Mouse (Mus musculus): ENCODE measurements around the gene Trim61. TPM values are rescaled to one million over a fixed set of nuclear protein-coding genes. Genes with fewer than 3 reads are reported as not detected.
"Not testable (repeated sequence)": the region's sequence is repeated elsewhere in the genome, so short reads cannot be mapped to it uniquely, and the experiment has no call there.

Gene Trim61
- polyA plus RNA-seq, 1 experiment: not detected

DNA sequence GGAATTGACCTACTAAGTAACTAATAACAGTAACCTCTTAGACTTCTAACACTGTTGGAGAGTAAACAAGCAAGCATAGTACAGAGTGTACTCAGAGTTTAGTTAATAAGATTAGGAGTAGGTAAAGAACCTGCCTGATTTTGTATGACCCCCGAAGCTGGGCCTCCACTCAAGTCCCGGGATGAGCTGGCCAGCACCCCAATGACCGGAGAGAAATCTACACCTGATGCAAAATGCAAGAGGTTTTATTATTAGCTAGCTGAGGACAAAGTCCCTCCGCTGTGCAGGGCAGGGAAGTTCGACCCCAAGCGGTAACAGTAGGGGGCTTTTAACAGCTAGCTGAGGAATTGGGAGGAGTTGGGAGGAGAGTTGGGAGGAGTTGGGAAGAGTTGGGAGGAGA lies 10.7 kb downstream of the Trim61 start:
- WGBS: 85% methylated on average over 6 of the region's 6 CpGs
- not testable (repeated sequence) for DNase-seq (ENCODE audit: low read depth, low spot score)

DNA sequence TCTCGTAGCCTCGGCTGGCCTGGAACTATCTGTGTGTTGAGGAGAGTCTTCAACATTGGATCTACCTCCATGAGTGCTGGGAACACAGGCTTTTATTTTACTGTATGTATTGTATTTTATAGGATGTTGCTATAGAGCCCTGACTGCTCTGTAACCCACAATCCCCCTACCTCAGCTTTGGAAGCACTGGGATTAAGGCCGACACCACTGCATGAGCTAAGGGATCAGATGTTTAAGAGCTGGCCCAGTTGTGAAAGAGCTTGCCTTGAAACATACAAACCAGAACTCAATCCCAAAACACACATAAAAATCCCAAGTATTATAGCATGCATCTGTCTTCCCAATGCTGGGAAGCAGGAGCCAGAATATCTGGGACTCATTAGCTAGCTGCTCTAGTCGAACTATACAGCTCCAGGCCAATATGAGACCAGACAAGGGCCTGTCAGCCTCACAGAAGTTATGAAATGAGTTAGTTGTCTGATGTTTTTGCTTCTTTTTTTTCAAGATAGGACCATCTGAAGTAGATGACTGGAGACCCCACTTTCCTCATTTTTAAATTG lies 19.4 kb downstream of the Trim61 start:
- WGBS: 79% methylated on average over 4 of the region's 4 CpGs
- DNase-seq (ENCODE audit: low read depth, low spot score): no peak

GRCm38 (mm10) chr8:64987731-64988130 lies 30.6 kb downstream of the Trim61 start, which contains the start of gene Trim75:
Gene Trim75, minus strand, starts transcription at chr8:64987831.
- WGBS: 87% methylated on average over 4 of the region's 4 CpGs
- no peak for DNase-seq (ENCODE audit: low read depth, low spot score)

DNA sequence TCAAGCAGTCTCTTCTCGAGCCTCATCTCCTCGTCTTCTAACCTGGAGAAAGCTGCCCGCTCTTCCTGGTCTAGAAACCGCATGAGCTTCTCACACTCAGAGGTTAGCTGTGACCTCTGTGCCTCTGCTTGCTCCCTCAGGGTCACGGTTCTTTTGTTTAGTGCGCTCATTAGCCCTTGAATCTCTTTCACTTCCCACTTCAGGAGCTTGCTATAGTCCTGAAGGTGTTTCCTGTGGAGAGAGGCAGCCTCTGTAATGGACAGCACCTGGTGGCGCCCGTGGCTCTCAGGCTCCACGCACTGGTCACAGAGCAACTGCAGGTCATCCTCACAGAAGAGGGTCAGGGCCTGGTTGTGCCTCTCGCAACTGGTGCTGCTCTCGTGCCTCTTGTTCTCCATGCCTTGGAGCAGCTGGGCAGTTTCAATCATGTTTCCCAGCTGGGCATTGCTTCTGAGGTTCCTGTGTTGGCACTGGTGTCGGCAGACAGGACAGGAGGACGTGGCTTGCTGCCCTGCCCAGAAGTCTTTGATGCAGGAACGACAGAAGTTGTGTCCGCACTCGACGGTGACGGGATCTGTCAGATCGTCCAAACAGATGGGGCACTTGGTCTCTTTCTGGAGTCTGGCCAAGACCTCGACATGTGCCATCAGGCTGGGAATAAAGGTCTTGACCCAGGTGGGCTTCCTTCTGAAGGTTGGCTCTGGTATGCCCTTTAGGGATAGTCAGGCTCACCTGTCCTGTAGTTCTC lies 35.0 kb downstream of the Trim61 start:
- no peak for DNase-seq (ENCODE audit: low read depth, low spot score)
- 68% methylated on average over 20 of the region's 20 CpGs for WGBS

Other genes with a start within 250 kb of the Trim61 start
- 10.2 and 12.3 TPM in 2 replicates for gene Klhl2, start 168.5 kb downstream of the Trim61 start, polyA plus RNA-seq (2012; rRNA removed)
- 30.1 and 35.5 TPM in 2 replicates for gene Tmem192, start 71.3 kb downstream of the Trim61 start, polyA plus RNA-seq (2012; rRNA removed)
- not detected in 2 replicates for gene Trim75, start 30.7 kb downstream of the Trim61 start, polyA plus RNA-seq (2012; rRNA removed)
- gene Trim60, start 61 bp upstream of the Trim61 start, polyA plus RNA-seq (2012; rRNA removed): not detected in 2 replicates
- not detected in 2 replicates for gene Apela, start 18.8 kb upstream of the Trim61 start, polyA plus RNA-seq (2012; rRNA removed)
- not detected in 2 replicates for gene Gm10663, start 56.5 kb upstream of the Trim61 start, polyA plus RNA-seq (2012; rRNA removed)
- 7.6 and 10.4 TPM in 2 replicates for gene BC030870, start 111.0 kb upstream of the Trim61 start, polyA plus RNA-seq (2012; rRNA removed)

Data from large intestine, adult 2 months (tissue).